Mouse (Mus musculus) lung, postnatal 0 days (tissue): ENCODE measurements around the gene E2f1. TPM values are rescaled to one million over a fixed set of nuclear protein-coding genes. Genes with fewer than 3 reads are reported as not detected.

Source experiments
- ATAC-seq: fragments of 200-750 bp; cut with Nextera tagmentation; 2 replicates; pipeline ENCODE4 v1.8.0; 2017; ENCODE audit warnings: moderate library complexity
- DNase-seq: peaks from one replicate; pipeline ENCODE4 v3.0.0-alpha.2; 2016; ENCODE audit warnings: low spot score
- H3K27ac ChIP-seq: fragments of 300-500 bp; sonication (generic); 2 replicates; pipeline ENCODE4 v1.5.1; 2014; ENCODE audit warnings: antibody characterized with exemption, mild to moderate bottlenecking, low read length, mixed read lengths
- H3K27me3 ChIP-seq: fragments of 300-500 bp; sonication (generic); replicated peaks from 2 replicates; pipeline ENCODE4 v1.6.1; 2014; ENCODE audit warnings: low read length, mixed read lengths; ENCODE audit not compliant: insufficient read depth
- H3K36me3 ChIP-seq: fragments of 300-500 bp; sonication (generic); 2 replicates; pipeline ENCODE4 v1.6.1; 2014; ENCODE audit warnings: low read length, mixed read lengths; ENCODE audit not compliant: insufficient read depth
- H3K4me1 ChIP-seq: fragments of 300-500 bp; sonication (generic); 2 replicates; pipeline ENCODE4 v1.6.1; 2014; ENCODE audit warnings: antibody characterized with exemption, low read depth, low read length, mixed read lengths; ENCODE audit not compliant: insufficient read depth
- H3K4me2 ChIP-seq: fragments of 300-500 bp; sonication (generic); replicated peaks from 2 replicates; pipeline ENCODE4 v1.6.1; 2014; ENCODE audit warnings: low read depth, mild to moderate bottlenecking, low read length, moderate library complexity, mixed read lengths
- H3K4me3 ChIP-seq: fragments of 300-500 bp; sonication (generic); 2 replicates; pipeline ENCODE4 v1.5.1; 2014; ENCODE audit warnings: low read depth, low read length
- H3K9ac ChIP-seq: fragments of 300-500 bp; sonication (generic); replicated peaks from 2 replicates; pipeline ENCODE4 v1.6.1; 2014; ENCODE audit warnings: low read depth, mild to moderate bottlenecking
- H3K9me3 ChIP-seq: fragments of 300-500 bp; sonication (generic); 2 replicates; pipeline ENCODE4 v1.6.1; 2016; ENCODE audit warnings: low read length, mixed read lengths
- CTCF ChIP-seq: IDR thresholded peaks from 2 replicates; pipeline ENCODE4 v1.5.1; 2016; ENCODE audit warnings: antibody characterized with exemption, mild to moderate bottlenecking
- EP300 ChIP-seq: IDR thresholded peaks from 2 replicates; pipeline ENCODE4 v1.6.1; 2016; ENCODE audit warnings: antibody characterized with exemption, mild to moderate bottlenecking, control low read depth
- WGBS: fragments of 180-500 bp; shearing (Covaris S2); extraction: QIAGEN DNeasy Blood & Tissue Kit; methylation state at CpG from one replicate; pipeline ENCODE4 v1.1.7; 2014; 5-methylcytosine and 5-hydroxymethylcytosine counted together
- polyA plus RNA-seq: library from polyadenylated mRNA; unstranded; fragments of >200 nt; fragmentation: Nextera tagmentation; extraction: Ambion mirVana; gene quantifications from 2 replicates; pipeline ENCODE4 v1.2.1, GENCODE M21; 2015

Gene E2f1
- polyA plus RNA-seq, 1 experiment from 2014 or later, result 5.4 TPM

DNA sequence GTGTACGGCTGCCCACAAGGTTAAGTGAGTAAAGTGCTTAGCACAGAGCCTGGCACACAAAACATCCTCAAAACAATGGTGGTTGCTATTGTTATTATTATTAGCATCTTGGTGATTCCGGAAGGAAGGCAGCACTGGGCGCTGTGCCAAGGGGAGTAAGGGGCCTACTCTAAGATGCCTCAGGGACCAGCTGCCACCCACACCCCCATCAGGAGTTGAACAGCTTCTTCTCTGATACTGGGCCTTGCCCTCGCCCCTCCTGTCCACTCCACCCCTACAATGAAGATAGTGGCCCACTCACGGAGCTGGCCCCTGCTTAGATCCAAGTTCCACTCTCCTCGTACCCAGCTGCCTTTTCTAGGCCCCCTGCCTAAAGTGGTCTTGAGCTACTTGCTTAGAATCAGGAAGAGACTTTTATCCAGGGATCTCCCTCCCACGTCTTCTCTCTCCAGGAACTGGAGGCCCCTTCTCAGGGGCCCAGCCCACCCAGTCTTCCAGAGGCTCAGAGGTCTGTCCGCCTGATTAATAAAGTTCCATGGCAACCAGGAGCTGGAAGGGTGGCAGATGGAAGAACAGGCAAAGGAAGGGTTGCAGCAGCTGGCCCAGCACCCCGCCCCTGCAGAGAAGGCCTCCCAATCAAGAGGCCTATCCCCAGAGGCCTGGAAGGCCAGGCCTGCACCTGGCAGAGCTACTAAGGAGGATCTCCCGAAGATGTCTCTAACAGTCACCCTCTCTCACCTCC, 1.2 kb downstream of the E2f1 start:
- Histone ChIP-seq H3K36me3 (no peaks in the 10 kb centered on the region), H3K4me1 (peaks cover 9% of the 10 kb centered on the region), H3K4me2 (peak overlapping the region; percentile 93), H3K27ac (peak overlapping the region; percentile 77), H3K9me3 (no peaks in the 10 kb centered on the region), H3K4me3 (peak overlapping the region; percentile 73), H3K9ac (0 out of 2 replicates have a peak overlapping the region, but pooled peaks have one; percentile 23), H3K27me3 (no peaks in the 10 kb centered on the region)
- no peak for TF ChIP-seq EP300
- TF ChIP-seq CTCF, result no peak
- DNase-seq (peak; percentile 35), ATAC-seq (no peak)
- WGBS, result 13% methylated on average over 10 of the region's 10 CpGs

DNA sequence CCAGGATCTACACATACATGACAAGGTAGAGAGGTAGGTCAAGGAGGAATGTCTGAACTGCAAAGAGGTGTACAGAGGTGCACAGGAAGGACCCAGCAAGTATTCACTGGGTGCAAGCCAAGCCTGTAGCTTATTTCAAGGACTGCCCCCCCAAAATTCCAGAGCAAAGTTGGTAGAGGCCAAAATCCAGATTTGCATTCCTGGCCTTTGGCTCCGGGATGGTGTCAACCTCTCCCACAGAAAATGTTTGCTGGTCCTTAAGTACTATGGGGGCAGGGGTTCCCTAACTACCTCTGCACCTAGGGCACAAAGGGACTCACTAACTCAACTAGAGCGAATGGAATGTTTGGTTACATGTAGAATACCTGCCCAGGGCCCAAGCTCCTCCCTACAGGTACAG, 1.9 kb downstream of the E2f1 start:
- H3K27me3 ChIP-seq, result no peaks in the 10 kb centered on the region
- peak overlapping the region; percentile 77 for H3K27ac ChIP-seq
- H3K9me3 ChIP-seq, result no peaks in the 10 kb centered on the region
- no peak overlapping the region for H3K4me3 ChIP-seq
- peaks cover 9% of the 10 kb centered on the region for H3K4me1 ChIP-seq
- ATAC-seq (peak; percentile 29), DNase-seq (peak; percentile 80)
- no peaks in the 10 kb centered on the region for H3K36me3 ChIP-seq
- no peak overlapping the region for H3K9ac ChIP-seq
- H3K4me2 ChIP-seq, result 0 out of 2 replicates have a peak overlapping the region, but pooled peaks have one; percentile 93
- WGBS, result 38% methylated on average over 2 of the region's 2 CpGs
- TF ChIP-seq EP300, result no peak
- TF ChIP-seq CTCF, result no peak

GRCm38 (mm10) chr2:154566641-154567040, 3.1 kb downstream of the E2f1 start:
- Histone ChIP-seq H3K27ac (0 out of 2 replicates have a peak overlapping the region, but pooled peaks have one; percentile 15), H3K4me2 (no peak overlapping the region)

DNA sequence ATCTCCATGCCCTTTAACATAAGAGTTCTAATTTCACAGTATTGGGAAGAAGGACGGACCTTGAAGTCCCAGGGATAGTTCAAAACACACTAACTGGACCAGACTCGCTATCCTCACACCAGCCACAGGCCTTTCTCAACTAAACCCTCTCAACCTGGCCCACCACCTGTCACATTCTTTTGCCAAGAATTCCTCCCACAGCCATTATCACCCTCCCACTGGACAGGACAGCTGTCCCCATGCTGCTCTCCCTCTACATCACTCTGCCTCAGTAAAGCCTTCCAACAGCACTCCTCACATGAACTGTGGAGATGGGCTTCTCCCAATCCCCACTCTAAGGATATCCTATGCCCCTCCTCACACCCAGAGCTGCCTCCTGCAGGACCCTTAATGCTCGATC, 4.1 kb downstream of the E2f1 start:
- TF ChIP-seq EP300, result no peak
- TF ChIP-seq CTCF, result no peak
- ATAC-seq, result no peak
- Histone ChIP-seq H3K4me1 (peaks cover 9% of the 10 kb centered on the region), H3K4me3 (no peak overlapping the region), H3K27me3 (no peaks in the 10 kb centered on the region), H3K9me3 (no peaks in the 10 kb centered on the region), H3K36me3 (no peaks in the 10 kb centered on the region), H3K9ac (no peak overlapping the region), H3K27ac (no peak overlapping the region), H3K4me2 (no peak overlapping the region)
- 74% methylated on average over 3 of the region's 3 CpGs for WGBS
- no peak for DNase-seq

More at GRCm38 (mm10) chr2:154566641-154567040, 3.1 kb downstream of the E2f1 start:
- H3K4me3 ChIP-seq, result no peak overlapping the region
- no peak for ATAC-seq
- 54% methylated on average over 8 of the region's 8 CpGs for WGBS
- no peaks in the 10 kb centered on the region for H3K27me3 ChIP-seq
- no peak overlapping the region for H3K9ac ChIP-seq
- no peaks in the 10 kb centered on the region for H3K36me3 ChIP-seq
- no peak for TF ChIP-seq EP300
- TF ChIP-seq CTCF, result no peak
- no peaks in the 10 kb centered on the region for H3K9me3 ChIP-seq
- H3K4me1 ChIP-seq, result peaks cover 9% of the 10 kb centered on the region
- peak; percentile 60 for DNase-seq

DNA sequence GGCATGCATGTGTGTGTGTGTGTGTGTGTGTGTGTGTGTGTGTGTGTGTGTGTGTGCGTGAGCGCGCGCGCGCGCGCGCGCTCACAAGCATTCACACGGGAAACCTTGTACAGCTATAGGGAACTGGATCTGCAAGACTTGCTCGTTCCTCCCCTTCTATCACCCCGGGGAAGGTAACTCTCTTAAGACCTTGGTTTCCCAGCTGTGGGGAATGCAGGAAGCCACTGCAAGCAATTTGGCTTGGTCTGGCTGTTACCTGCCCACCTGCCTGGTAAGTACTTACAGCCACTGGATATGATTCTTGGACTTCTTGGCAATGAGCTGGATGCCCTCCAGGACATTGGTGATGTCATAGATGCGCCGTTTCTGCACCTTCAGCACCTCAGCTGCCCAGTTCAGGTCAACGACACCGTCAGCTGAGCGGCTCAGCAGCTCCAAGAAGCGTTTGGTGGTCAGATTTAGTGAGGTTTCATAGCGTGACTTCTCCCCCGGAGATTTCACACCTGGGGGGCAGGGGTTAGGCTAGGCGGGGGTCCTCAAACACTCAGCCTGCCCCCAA, 6.0 kb downstream of the E2f1 start:
- Histone ChIP-seq H3K27ac (no peak overlapping the region), H3K4me3 (no peak overlapping the region), H3K36me3 (no peaks in the 10 kb centered on the region), H3K4me1 (peaks cover 12% of the 10 kb centered on the region; the same call in 1 of the 2 replicates), H3K9me3 (no peaks in the 10 kb centered on the region), H3K4me2 (no peak overlapping the region), H3K27me3 (no peaks in the 10 kb centered on the region), H3K9ac (no peak overlapping the region)
- WGBS, result 82% methylated on average over 22 of the region's 22 CpGs
- TF ChIP-seq CTCF (no peak), EP300 (no peak)
- ATAC-seq (no peak), DNase-seq (no peak)

DNA sequence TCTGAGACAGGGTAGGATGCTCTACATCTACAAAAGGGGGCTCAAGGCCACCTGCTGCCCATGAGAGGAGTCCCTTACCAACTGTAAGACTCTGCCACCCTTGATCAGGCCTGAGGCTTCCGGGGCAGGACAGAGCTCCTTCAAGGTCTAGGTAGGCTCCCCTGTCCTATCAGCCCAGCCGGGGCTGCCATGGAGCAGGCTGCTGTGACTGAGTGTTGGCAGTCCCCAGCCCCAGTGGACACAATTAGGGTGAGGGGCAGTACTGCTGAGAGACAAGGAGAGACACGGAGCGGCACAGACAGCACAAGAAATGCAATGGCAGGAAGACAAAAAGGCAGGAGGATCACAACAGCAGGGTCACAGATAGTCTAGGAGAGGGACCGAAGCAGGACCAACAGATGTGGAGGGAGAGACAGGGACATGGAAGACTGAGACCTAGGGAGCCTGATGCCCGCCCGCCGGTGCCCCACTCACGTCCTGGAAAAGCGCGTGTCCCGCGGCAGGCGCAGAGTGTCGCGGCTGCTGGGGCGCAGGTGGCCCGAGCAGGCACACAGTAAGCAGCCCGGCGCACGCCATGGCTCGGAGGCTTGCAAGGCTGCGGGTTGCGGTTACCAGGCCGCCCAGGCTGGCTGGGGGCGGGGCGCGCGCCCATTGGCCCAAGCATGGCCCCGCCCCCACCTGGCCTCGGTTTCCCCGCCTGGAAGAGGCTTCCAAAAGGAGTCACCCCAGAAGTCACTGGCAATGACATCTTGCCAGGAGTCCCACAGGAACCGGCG, 11.2 kb downstream of the E2f1 start, which contains the start of gene Necab3:
Gene Necab3, minus strand, starts transcription at position 627 of the 776 bp plus-strand sequence.
- Histone ChIP-seq H3K9ac (no peak within 1 kb of the TSS), H3K27ac (no peak within 1 kb of the TSS), H3K4me3 (0 out of 2 replicates have a peak within 1 kb of the TSS, but pooled peaks have one; percentile 17), H3K4me2 (peak within 1 kb of the TSS; percentile 41), H3K9me3 (no peaks in the 10 kb centered on the region), H3K27me3 (no peaks in the 10 kb centered on the region), H3K36me3 (no peaks in the 10 kb centered on the region), H3K4me1 (peaks cover 3% of the 10 kb centered on the region; the same call in 1 of the 2 replicates)
- 9% methylated on average over 33 of the region's 34 CpGs for WGBS
- ATAC-seq (peak; percentile 42; the same call in 1 of the 2 replicates), DNase-seq (no peak)
- TF ChIP-seq CTCF, result no peak
- no peak for TF ChIP-seq EP300
